Mouse (Mus musculus): ENCODE results near the gene Nek10. TPM values are rescaled to one million over a fixed set of nuclear protein-coding genes. Genes with fewer than 3 reads are reported as not detected.
A peak's percentile ranks its signal among the peaks of the same experiment; 100 is the strongest.

Gene Nek10
- polyA plus RNA-seq, 1 experiment from 2014 or later = 0.04 TPM

DNA sequence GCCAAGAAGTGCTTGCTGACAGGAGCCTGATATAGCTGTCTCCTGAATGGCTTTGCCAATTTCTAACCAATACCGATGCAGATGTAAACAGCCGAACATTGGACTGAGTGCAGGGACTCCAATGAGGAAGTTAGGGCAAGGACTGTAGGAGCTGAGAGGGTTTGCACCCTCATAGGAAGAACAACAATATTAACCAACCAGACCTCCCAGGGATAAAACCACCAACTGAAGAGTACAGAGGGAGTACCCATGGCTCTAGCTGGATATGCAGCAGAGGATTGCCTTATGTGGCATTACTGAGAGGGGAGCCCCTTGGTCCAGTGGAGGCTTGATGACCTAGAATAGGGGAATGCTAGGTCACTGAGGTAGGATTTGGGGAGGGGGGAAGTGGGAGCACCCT is 92.1 kb downstream of the Nek10 start:
- no peaks in the 10 kb centered on the region for H3K27me3 ChIP-seq (replicated peaks; ENCODE audit: control insufficient read depth, insufficient read depth, low read length)
- WGBS = 93% methylated on average over 2 of the region's 2 CpGs
- H3K27ac ChIP-seq (ENCODE audit: low read depth) = no peak overlapping the region
- no peaks in the 10 kb centered on the region for H3K36me3 ChIP-seq (ENCODE audit: control insufficient read depth, insufficient read depth, low read length)
- ATAC-seq (replicated peaks; ENCODE audit: low FRiP score, low TSS enrichment, low read depth) (no peak), DNase-seq (ENCODE audit: low spot score) (no peak)
- no peak overlapping the region for H3K9ac ChIP-seq (ENCODE audit: low read length)
- no peaks in the 10 kb centered on the region for H3K4me1 ChIP-seq (replicated peaks; ENCODE audit: control insufficient read depth, insufficient read depth, low read length)
- H3K4me3 ChIP-seq (ENCODE audit: low read depth, low read length) = no peak overlapping the region
- no peaks in the 10 kb centered on the region for H3K9me3 ChIP-seq (ENCODE audit: control insufficient read depth, low read length)
- no peak overlapping the region for H3K4me2 ChIP-seq (ENCODE audit: low read length)

GRCm38 (mm10) chr14:14896399-14897136 is 93.4 kb downstream of the Nek10 start:
- ATAC-seq (replicated peaks; ENCODE audit: low FRiP score, low TSS enrichment, low read depth) (no peak), DNase-seq (ENCODE audit: low spot score) (no peak)
- Histone ChIP-seq H3K9ac (ENCODE audit: low read length) (no peak overlapping the region), H3K4me2 (ENCODE audit: low read length) (no peak overlapping the region), H3K27ac (ENCODE audit: low read depth) (no peak overlapping the region), H3K36me3 (ENCODE audit: control insufficient read depth, insufficient read depth, low read length) (no peaks in the 10 kb centered on the region), H3K9me3 (ENCODE audit: control insufficient read depth, low read length) (no peaks in the 10 kb centered on the region), H3K4me1 (replicated peaks; ENCODE audit: control insufficient read depth, insufficient read depth, low read length) (no peaks in the 10 kb centered on the region), H3K27me3 (replicated peaks; ENCODE audit: control insufficient read depth, insufficient read depth, low read length) (no peaks in the 10 kb centered on the region), H3K4me3 (ENCODE audit: low read depth, low read length) (no peak overlapping the region)
- 79% methylated on average over 3 of the region's 3 CpGs for WGBS

DNA sequence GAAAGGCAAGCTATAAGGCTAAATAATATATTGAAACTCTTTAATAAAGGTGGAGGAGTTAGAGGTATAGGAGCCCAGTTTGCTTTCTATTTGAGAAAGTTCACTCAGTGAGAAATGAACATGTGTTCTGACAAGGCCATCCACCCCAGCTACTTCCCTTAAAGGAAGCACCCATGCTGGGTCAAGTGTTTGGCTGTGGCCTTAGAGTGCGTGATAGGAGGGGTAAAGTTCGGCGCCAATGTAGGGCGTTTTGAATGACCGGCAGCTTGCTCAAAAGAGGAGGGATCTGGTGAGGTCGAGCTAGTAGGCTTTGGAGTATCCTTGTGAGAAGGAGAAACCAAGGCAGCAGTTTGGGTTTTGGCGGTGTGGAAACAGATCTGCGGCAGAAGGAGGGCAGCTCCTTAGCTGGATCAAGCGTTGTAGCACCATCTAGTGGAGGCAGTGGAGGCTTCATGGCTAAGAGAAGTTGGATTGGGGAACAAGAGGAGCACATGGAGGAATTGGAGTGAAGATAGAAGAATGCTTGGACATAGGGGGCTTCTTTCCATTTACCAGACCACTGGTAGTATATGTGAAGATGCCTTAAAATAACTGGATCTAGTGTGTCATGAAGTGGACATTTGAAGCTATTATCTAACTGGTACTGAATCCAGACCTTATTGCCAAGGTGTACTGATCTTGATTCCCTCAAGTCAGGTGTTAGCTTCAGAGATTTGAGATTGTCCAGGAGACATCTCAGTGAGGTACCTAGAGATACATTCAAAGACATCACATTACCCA is 101.7 kb downstream of the Nek10 start:
- H3K27ac ChIP-seq (ENCODE audit: low read depth) = no peak overlapping the region
- H3K4me2 ChIP-seq (ENCODE audit: low read length) = peak overlapping the region; percentile 36
- no peaks in the 10 kb centered on the region for H3K36me3 ChIP-seq (ENCODE audit: control insufficient read depth, insufficient read depth, low read length)
- no peak overlapping the region for H3K9ac ChIP-seq (ENCODE audit: low read length)
- ATAC-seq (replicated peaks; ENCODE audit: low FRiP score, low TSS enrichment, low read depth) (peak; percentile 79; the same call in 1 of the 2 replicates), DNase-seq (ENCODE audit: low spot score) (peak; percentile 68)
- H3K4me1 ChIP-seq (replicated peaks; ENCODE audit: control insufficient read depth, insufficient read depth, low read length) = no peaks in the 10 kb centered on the region
- 17% methylated on average over 9 of the region's 9 CpGs for WGBS
- no peak overlapping the region for H3K4me3 ChIP-seq (ENCODE audit: low read depth, low read length)
- H3K27me3 ChIP-seq (replicated peaks; ENCODE audit: control insufficient read depth, insufficient read depth, low read length) = no peaks in the 10 kb centered on the region
- no peaks in the 10 kb centered on the region for H3K9me3 ChIP-seq (ENCODE audit: control insufficient read depth, low read length)

DNA sequence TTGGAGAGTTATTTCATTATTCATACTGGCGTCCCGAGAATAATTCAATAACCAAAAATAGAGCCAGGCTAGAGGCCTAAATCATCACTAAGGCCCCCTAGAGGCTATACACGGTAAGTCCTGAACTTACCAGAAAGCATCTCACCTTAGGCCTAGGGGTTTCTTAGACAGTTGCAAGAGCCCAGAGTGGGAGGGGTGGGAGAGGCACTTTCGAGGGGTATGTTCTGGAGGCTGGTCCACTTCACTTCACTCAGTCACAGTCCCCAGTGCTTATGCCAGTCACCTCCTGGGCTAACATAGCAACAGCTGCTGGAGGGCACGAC is 102.3 kb downstream of the Nek10 start:
- no peak overlapping the region for H3K4me2 ChIP-seq (ENCODE audit: low read length)
- WGBS = 70% methylated on average over 5 of the region's 5 CpGs
- H3K36me3 ChIP-seq (ENCODE audit: control insufficient read depth, insufficient read depth, low read length) = no peaks in the 10 kb centered on the region
- DNase-seq (ENCODE audit: low spot score) (no peak), ATAC-seq (replicated peaks; ENCODE audit: low FRiP score, low TSS enrichment, low read depth) (no peak)
- no peaks in the 10 kb centered on the region for H3K4me1 ChIP-seq (replicated peaks; ENCODE audit: control insufficient read depth, insufficient read depth, low read length)
- H3K9ac ChIP-seq (ENCODE audit: low read length) = no peak overlapping the region
- H3K9me3 ChIP-seq (ENCODE audit: control insufficient read depth, low read length) = no peaks in the 10 kb centered on the region
- H3K27ac ChIP-seq (ENCODE audit: low read depth) = no peak overlapping the region
- no peak overlapping the region for H3K4me3 ChIP-seq (ENCODE audit: low read depth, low read length)
- H3K27me3 ChIP-seq (replicated peaks; ENCODE audit: control insufficient read depth, insufficient read depth, low read length) = no peaks in the 10 kb centered on the region

- Histone ChIP-seq H3K9ac (ENCODE audit: low read length) (no peak overlapping the region), H3K4me1 (replicated peaks; ENCODE audit: control insufficient read depth, insufficient read depth, low read length) (no peaks in the 10 kb centered on the region), H3K27me3 (replicated peaks; ENCODE audit: control insufficient read depth, insufficient read depth, low read length) (no peaks in the 10 kb centered on the region), H3K27ac (ENCODE audit: low read depth) (no peak overlapping the region), H3K36me3 (ENCODE audit: control insufficient read depth, insufficient read depth, low read length) (no peaks in the 10 kb centered on the region), H3K9me3 (ENCODE audit: control insufficient read depth, low read length) (no peaks in the 10 kb centered on the region), H3K4me2 (ENCODE audit: low read length) (no peak overlapping the region), H3K4me3 (ENCODE audit: low read depth, low read length) (no peak overlapping the region)
- WGBS = 74% methylated on average over 1 of the region's 1 CpGs
- no peak for DNase-seq (ENCODE audit: low spot score)
- ATAC-seq (replicated peaks; ENCODE audit: low FRiP score, low TSS enrichment, low read depth) = no peak
Observed at GRCm38 (mm10) chr14:14925615-14926014, 122.4 kb downstream of the Nek10 start.

- Histone ChIP-seq H3K36me3 (ENCODE audit: control insufficient read depth, insufficient read depth, low read length) (no peaks in the 10 kb centered on the region), H3K4me1 (replicated peaks; ENCODE audit: control insufficient read depth, insufficient read depth, low read length) (no peaks in the 10 kb centered on the region)
Observed at GRCm38 (mm10) chr14:14927559-14927958, 124.3 kb downstream of the Nek10 start.

DNA sequence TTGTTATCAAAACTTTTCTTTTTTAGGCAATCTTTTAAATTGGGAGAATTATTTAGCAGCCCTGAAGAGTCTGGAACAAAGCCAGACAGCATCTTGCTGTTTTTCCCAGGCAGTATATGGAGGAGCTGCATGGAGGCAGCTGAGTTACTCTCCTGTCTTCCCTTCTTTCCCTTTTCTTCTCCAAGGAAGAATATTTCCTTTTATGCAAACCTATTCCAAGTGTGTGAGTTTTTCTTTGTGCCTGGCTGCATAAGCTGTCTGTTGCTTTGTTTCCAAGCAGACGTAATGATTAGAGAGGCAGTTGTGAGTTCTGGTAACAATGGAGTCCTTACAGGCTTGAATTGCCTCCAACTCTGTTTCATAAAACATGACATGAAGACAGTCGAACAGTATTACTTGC is 131.8 kb downstream of the Nek10 start:
- Histone ChIP-seq H3K4me1 (replicated peaks; ENCODE audit: control insufficient read depth, insufficient read depth, low read length) (no peaks in the 10 kb centered on the region), H3K9ac (ENCODE audit: low read length) (no peak overlapping the region), H3K27ac (ENCODE audit: low read depth) (no peak overlapping the region), H3K36me3 (ENCODE audit: control insufficient read depth, insufficient read depth, low read length) (no peaks in the 10 kb centered on the region), H3K4me3 (ENCODE audit: low read depth, low read length) (no peak overlapping the region), H3K9me3 (ENCODE audit: control insufficient read depth, low read length) (no peaks in the 10 kb centered on the region), H3K27me3 (replicated peaks; ENCODE audit: control insufficient read depth, insufficient read depth, low read length) (no peaks in the 10 kb centered on the region), H3K4me2 (ENCODE audit: low read length) (no peak overlapping the region)
- DNase-seq (ENCODE audit: low spot score) = no peak
- no peak for ATAC-seq (replicated peaks; ENCODE audit: low FRiP score, low TSS enrichment, low read depth)
- WGBS = 85% methylated on average over 2 of the region's 2 CpGs

More at GRCm38 (mm10) chr14:14927559-14927958, 124.3 kb downstream of the Nek10 start:
- Histone ChIP-seq H3K27me3 (replicated peaks; ENCODE audit: control insufficient read depth, insufficient read depth, low read length) (no peaks in the 10 kb centered on the region), H3K4me2 (ENCODE audit: low read length) (no peak overlapping the region), H3K9ac (ENCODE audit: low read length) (no peak overlapping the region), H3K9me3 (ENCODE audit: control insufficient read depth, low read length) (no peaks in the 10 kb centered on the region), H3K4me3 (ENCODE audit: low read depth, low read length) (no peak overlapping the region), H3K27ac (ENCODE audit: low read depth) (no peak overlapping the region)
- no peak for ATAC-seq (replicated peaks; ENCODE audit: low FRiP score, low TSS enrichment, low read depth)
- WGBS = 76% methylated on average over 2 of the region's 2 CpGs
- DNase-seq (ENCODE audit: low spot score) = no peak

DNA sequence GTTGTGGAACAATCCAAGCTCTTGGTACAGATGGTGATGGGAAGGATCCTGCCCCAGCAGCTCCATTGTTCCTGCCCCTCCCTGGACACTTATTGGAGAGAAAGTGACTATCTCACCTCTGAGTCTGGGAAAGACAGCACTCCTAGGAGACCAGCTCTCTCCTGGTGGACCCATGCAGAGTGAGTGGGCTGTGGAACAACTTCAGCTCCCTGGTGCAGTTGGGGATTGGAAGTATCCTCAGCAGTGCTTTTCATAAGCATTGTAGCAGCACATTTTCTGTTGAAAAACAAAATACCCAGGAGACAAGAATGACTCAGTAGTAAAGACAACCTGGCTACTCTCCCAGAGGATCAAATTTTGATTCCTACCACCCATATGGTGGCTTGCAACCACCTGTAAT is 142.7 kb downstream of the Nek10 start:
- no peak overlapping the region for H3K9ac ChIP-seq (ENCODE audit: low read length)
- H3K27me3 ChIP-seq (replicated peaks; ENCODE audit: control insufficient read depth, insufficient read depth, low read length) = no peaks in the 10 kb centered on the region
- H3K4me3 ChIP-seq (ENCODE audit: low read depth, low read length) = no peak overlapping the region
- DNase-seq (ENCODE audit: low spot score) = no peak
- H3K36me3 ChIP-seq (ENCODE audit: control insufficient read depth, insufficient read depth, low read length) = no peaks in the 10 kb centered on the region
- H3K4me2 ChIP-seq (ENCODE audit: low read length) = no peak overlapping the region
- H3K9me3 ChIP-seq (ENCODE audit: control insufficient read depth, low read length) = no peaks in the 10 kb centered on the region
- no peak for ATAC-seq (replicated peaks; ENCODE audit: low FRiP score, low TSS enrichment, low read depth)
- no peaks in the 10 kb centered on the region for H3K4me1 ChIP-seq (replicated peaks; ENCODE audit: control insufficient read depth, insufficient read depth, low read length)
- H3K27ac ChIP-seq (ENCODE audit: low read depth) = no peak overlapping the region

DNA sequence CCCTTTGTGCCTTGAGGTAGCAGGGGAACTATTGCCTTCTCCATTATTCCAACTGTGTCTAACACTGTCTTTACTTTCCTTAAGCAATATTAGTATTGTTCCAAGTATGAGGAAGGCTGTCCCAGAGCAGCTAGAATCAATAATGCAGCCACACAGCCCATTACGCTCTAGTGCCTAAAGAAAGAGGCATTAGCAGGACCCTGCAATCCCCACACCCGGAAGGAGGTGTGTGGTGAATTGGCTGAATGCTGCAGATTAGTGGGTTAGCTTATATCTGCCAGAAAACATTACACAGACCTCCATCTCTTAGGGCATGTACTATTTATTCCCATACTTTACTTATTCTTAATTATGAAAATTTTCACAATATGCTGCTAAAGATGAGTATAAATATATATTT is 145.8 kb downstream of the Nek10 start:
- Histone ChIP-seq H3K27ac (ENCODE audit: low read depth) (no peak overlapping the region), H3K9me3 (ENCODE audit: control insufficient read depth, low read length) (no peaks in the 10 kb centered on the region), H3K4me3 (ENCODE audit: low read depth, low read length) (no peak overlapping the region), H3K4me2 (ENCODE audit: low read length) (no peak overlapping the region), H3K4me1 (replicated peaks; ENCODE audit: control insufficient read depth, insufficient read depth, low read length) (no peaks in the 10 kb centered on the region), H3K9ac (ENCODE audit: low read length) (no peak overlapping the region), H3K27me3 (replicated peaks; ENCODE audit: control insufficient read depth, insufficient read depth, low read length) (no peaks in the 10 kb centered on the region), H3K36me3 (ENCODE audit: control insufficient read depth, insufficient read depth, low read length) (no peaks in the 10 kb centered on the region)
- 87% methylated on average over 2 of the region's 2 CpGs for WGBS
- DNase-seq (ENCODE audit: low spot score) (no peak), ATAC-seq (replicated peaks; ENCODE audit: low FRiP score, low TSS enrichment, low read depth) (no peak)
